Mouse (Mus musculus) C2C12 (cell line): ENCODE data around the gene Insrr.

ENCODE experiments used
- FOSL1 ChIP-seq: IDR thresholded peaks from one replicate; pipeline ENCODE4 v1.8.0; 2011; ENCODE audit warnings: mild to moderate bottlenecking, low read length; ENCODE audit not compliant: poor library complexity, insufficient read depth, severe bottlenecking
- MAX ChIP-seq: IDR thresholded peaks from one replicate; pipeline ENCODE4 v1.6.1; 2011; ENCODE audit warnings: mild to moderate bottlenecking, control low read depth

GRCm38 (mm10) chr3:87795336-87796277 is 1.1 kb upstream of the Insrr start:
- TF ChIP-seq MAX (no peak), FOSL1 (no peak)
